Mouse (Mus musculus): ENCODE results near the gene Prr5l. TPM values are rescaled to one million over a fixed set of nuclear protein-coding genes. Genes with fewer than 3 reads are reported as not detected.

Gene Prr5l
- polyA plus RNA-seq (2017; shearing (Covaris generic)): 1.9 TPM

GRCm38 (mm10) chr2:101882998-101883397 is at the start of gene Prr5l:
Gene Prr5l, minus strand, starts transcription at chr2:101883027.

GRCm38 (mm10) chr2:101885768-101886438 is 3.1 kb upstream of the Prr5l start, which contains the start of gene Commd9:
Gene Commd9, plus strand, starts transcription at chr2:101886247.

GRCm38 (mm10) chr2:101678236-101679021 is 204.4 kb downstream of the Prr5l start, which contains the start of gene Traf6:
Gene Traf6, plus strand, starts transcription at chr2:101678429.

Other genes starting within 250 kb of the Prr5l start
- not detected for gene Rag1, start 233.5 kb downstream of the Prr5l start, polyA plus RNA-seq (2017; shearing (Covaris generic))
- gene B230118H07Rik, start 233.5 kb downstream of the Prr5l start, polyA plus RNA-seq (2017; shearing (Covaris generic)): 1.5 TPM
- gene Traf6, start 204.6 kb downstream of the Prr5l start, polyA plus RNA-seq (2017; shearing (Covaris generic)): 31.5 TPM
- gene Commd9, start 3.2 kb upstream of the Prr5l start, polyA plus RNA-seq (2017; shearing (Covaris generic)): 25.7 TPM

Measured in inflammation-experienced regulatory T-cells, adult 16 weeks (primary cell).